Mouse (Mus musculus): Measurements from ENCODE around the gene Hoxd13.

Gene Hoxd13

GRCm38 (mm10) chr2:74680561-74681398 lies 12.7 kb downstream of the Hoxd13 start:
- no peak for DNase-seq (ENCODE audit: low read depth, low spot score)

GRCm38 (mm10) chr2:74681594-74682531 lies 13.8 kb downstream of the Hoxd13 start:
- DNase-seq (ENCODE audit: low read depth, low spot score) = no peak

GRCm38 (mm10) chr2:74682796-74683195 lies 14.7 kb downstream of the Hoxd13 start:
- no peak for DNase-seq (ENCODE audit: low read depth, low spot score)

- DNase-seq (ENCODE audit: low read depth, low spot score) = no peak
These were observed 15.4 kb downstream of the Hoxd13 start for GRCm38 (mm10) chr2:74683471-74683951.

- no peak for DNase-seq (ENCODE audit: low read depth, low spot score)
These were observed 16.0 kb downstream of the Hoxd13 start for GRCm38 (mm10) chr2:74684106-74684505.

DNA sequence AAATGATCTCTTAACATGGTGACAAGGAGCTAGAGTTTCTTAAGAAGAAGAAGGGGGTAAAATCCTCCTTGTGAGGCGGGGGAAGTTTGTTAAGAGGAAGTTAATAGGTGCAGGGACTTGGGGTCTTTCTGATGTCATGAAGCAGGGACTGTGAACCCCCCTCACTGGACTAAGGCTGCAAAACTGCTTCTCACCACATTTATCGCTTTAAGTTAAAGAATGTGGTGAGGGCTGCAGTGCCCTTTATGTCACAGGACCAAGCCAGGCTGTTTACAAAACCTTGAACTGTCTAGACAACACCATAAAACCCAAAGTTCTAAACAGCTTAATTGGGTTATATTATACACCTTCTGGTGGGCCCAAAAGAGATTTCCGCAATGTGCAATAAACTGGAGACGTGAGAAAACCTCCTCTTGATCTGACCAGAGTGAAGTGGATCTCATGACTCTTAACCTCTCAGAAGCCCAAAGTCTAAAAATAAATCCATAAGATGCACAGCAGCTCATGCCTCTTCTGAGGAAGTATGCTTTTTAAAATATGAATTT lies 17.0 kb downstream of the Hoxd13 start:
- no peak for DNase-seq (ENCODE audit: low read depth, low spot score)

- peak; percentile 35 for DNase-seq (ENCODE audit: low read depth, low spot score)
These were observed 18.3 kb downstream of the Hoxd13 start for GRCm38 (mm10) chr2:74686301-74686987.

GRCm38 (mm10) chr2:74686988-74687697 lies 19.0 kb downstream of the Hoxd13 start:
- DNase-seq (ENCODE audit: low read depth, low spot score) = no peak

DNA sequence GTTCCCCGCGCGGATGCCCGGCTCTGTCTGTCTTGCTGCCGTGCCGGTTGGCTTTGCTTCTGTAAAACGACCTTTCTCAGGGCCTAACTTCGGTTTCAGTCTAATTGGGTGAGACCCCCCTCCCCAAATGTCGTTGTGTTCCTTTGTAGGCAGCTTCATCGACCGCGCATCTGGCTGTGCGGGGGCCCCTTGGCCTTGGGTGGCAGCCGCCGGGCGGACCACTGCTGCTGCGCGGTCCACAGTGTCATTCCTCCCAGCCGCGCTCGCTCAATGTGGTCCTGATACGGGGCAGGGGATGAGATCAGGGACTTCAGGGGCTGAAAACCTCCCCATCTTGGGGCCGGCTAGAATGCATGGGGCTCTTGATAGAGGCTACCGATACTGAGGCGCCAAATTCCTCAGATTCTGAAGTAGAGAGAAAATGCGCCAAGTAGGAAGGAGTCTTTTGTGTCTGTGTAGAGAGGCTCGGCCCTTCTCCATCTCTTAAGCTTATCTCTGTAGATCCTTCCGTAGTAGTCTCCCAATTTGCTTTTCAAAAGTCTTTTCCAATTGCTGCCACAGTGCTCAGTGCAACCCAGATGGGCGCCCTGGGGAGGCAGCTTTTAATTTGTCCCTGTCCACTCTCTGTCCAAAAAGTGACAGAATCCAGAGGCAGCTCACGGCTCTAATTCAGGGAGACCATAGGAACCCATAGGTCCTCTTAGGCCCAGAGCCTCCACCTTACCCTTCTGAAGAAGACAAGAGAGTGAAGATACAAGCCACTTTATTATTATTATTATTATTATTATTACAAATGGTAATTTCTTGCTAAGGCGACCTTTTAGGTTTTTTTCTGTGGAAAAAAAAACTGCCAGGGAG lies 19.8 kb downstream of the Hoxd13 start:
- DNase-seq (ENCODE audit: low read depth, low spot score) = no peak

DNA sequence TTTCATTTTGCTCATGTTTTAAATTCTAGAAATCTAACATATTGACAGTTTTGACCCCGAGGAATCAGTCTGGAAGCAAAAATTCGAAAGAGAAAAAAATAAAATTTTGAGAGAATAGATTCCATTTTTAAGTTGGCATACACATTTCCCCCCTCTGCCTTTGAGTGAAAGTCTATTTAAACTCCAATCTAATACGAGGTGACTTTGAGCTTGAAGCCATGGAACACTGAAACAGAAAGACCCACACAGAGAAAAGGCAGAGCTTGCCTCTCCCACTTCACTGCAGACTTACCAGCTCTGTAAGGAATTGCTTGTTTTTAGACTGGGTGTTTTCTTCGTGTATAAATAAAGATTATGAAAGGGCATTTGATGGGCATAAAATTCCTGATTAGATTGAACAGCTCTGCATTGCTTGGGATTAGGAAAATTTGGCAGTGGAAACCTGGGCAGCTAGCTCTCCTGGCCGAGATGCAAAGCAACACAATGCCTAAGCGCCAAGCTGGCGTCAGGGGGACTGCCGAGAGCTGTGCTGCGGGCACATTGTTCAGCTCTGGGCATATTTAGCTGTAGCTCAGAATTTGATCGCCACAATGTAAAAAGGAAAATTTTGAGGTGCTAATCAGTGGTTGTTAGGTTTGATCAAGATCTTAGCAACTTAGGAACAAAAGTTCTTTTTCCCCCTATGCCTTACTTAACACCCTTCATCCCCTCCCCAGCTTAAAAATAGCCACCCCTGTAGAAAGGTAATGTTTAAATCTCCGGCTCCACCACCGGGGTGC lies 20.9 kb downstream of the Hoxd13 start:
- no peak for DNase-seq (ENCODE audit: low read depth, low spot score)

DNA sequence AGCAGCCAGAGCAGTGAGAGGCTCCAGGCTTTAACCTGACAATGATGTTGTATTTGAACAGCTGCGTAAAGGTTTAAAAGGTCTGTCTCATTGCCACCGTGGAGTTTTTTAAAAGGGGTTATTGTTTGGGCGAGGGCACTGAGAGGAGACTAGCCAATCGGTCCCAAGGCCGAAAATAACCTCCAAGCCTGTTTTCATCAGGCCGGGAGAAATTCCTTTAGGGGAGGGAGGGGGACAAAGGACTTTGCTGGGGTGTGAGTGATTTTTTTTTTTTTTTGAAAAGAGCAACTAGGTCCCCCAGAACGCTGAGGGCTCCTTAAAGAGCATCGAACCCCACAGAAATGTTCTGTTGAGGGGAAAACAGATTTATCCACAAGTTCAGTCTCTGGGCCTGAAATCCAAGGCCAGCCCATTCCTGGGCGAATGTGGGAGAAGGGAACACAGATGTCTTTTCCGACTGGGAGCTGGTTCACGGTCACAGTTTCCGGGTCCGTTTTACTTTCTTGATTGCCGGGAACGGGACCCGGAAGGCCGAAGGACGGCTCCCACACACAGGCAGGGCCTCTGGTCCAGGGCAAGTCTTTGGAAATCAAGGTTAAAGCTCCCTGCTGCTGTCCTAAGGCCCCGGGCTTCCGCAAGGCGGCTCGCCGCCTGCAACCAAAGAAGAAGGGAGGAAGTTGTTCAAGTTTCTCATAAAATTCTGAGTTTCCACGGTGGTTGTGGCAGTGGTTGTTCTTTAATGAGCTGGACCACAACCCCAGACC lies 21.6 kb downstream of the Hoxd13 start:
- DNase-seq (ENCODE audit: low read depth, low spot score) = no peak

GRCm38 (mm10) chr2:74690338-74690716 lies 22.2 kb downstream of the Hoxd13 start:
- no peak for DNase-seq (ENCODE audit: low read depth, low spot score)

GRCm38 (mm10) chr2:74691022-74691951 lies 23.2 kb downstream of the Hoxd13 start, which contains the start of gene Hoxd10:
Hoxd10 (plus strand) TSS chr2:74691924.
- DNase-seq (ENCODE audit: low read depth, low spot score) = no peak

- no peak for DNase-seq (ENCODE audit: low read depth, low spot score)
These were observed 24.1 kb downstream of the Hoxd13 start for GRCm38 (mm10) chr2:74691995-74692807.

GRCm38 (mm10) chr2:74692808-74693431 lies 24.8 kb downstream of the Hoxd13 start:
- DNase-seq (ENCODE audit: low read depth, low spot score) = no peak

GRCm38 (mm10) chr2:74693432-74693827 lies 25.3 kb downstream of the Hoxd13 start:
- DNase-seq (ENCODE audit: low read depth, low spot score) = no peak

Data from A20 (cell line).